Mouse (Mus musculus) hindbrain, embryonic 15.5 days (tissue): ENCODE results near the gene Lipa. TPM values are rescaled to one million over a fixed set of nuclear protein-coding genes. Genes with fewer than 3 reads are reported as not detected.

Experiments used
- ATAC-seq: fragments of 200-750 bp; cut with Nextera tagmentation; 2 replicates; pipeline ENCODE4 v1.8.0; 2017; ENCODE audit warnings: low read depth, moderate number of reproducible peaks, moderate TSS enrichment; ENCODE audit not compliant: low FRiP score
- H3K27ac ChIP-seq: fragments of 300-500 bp; sonication (generic); replicated peaks from 2 replicates; pipeline ENCODE4 v1.5.1; 2015; ENCODE audit warnings: mild to moderate bottlenecking, inconsistent platforms
- H3K27me3 ChIP-seq: fragments of 300-500 bp; sonication (generic); 2 replicates; pipeline ENCODE4 v1.6.1; 2015; ENCODE audit warnings: control low read depth, inconsistent platforms
- H3K36me3 ChIP-seq: fragments of 300-500 bp; sonication (generic); 2 replicates; pipeline ENCODE4 v1.6.1; 2015; ENCODE audit warnings: control low read depth, inconsistent platforms
- H3K4me1 ChIP-seq: fragments of 300-500 bp; sonication (generic); replicated peaks from 2 replicates; pipeline ENCODE4 v1.6.1; 2015; ENCODE audit warnings: control low read depth, inconsistent platforms
- H3K4me2 ChIP-seq: fragments of 300-500 bp; sonication (generic); 2 replicates; pipeline ENCODE4 v1.6.1; 2015; ENCODE audit warnings: moderate library complexity, mild to moderate bottlenecking, inconsistent platforms
- H3K4me3 ChIP-seq: fragments of 300-500 bp; sonication (generic); 2 replicates; pipeline ENCODE4 v1.5.1; 2015; ENCODE audit warnings: mild to moderate bottlenecking, inconsistent platforms
- H3K9ac ChIP-seq: fragments of 300-500 bp; sonication (generic); 2 replicates; pipeline ENCODE4 v1.6.1; 2015; ENCODE audit warnings: inconsistent platforms
- H3K9me3 ChIP-seq: fragments of 300-500 bp; sonication (generic); 2 replicates; pipeline ENCODE4 v1.6.1; 2016; ENCODE audit warnings: control low read depth, inconsistent platforms
- WGBS: fragments of 180-500 bp; shearing (Covaris S2); methylation state at CpG from one replicate; pipeline ENCODE4 v1.1.7; 2015; 5-methylcytosine and 5-hydroxymethylcytosine counted together
- polyA plus RNA-seq: library from polyadenylated mRNA; unstranded; fragments of >200 nt; fragmentation: Nextera tagmentation; extraction: Ambion mirVana; gene quantifications from 2 replicates; pipeline ENCODE4 v1.2.1, GENCODE M21; 2015

The Lipa gene
- polyA plus RNA-seq, 1 experiment from 2014 or later: 22.1 TPM

DNA sequence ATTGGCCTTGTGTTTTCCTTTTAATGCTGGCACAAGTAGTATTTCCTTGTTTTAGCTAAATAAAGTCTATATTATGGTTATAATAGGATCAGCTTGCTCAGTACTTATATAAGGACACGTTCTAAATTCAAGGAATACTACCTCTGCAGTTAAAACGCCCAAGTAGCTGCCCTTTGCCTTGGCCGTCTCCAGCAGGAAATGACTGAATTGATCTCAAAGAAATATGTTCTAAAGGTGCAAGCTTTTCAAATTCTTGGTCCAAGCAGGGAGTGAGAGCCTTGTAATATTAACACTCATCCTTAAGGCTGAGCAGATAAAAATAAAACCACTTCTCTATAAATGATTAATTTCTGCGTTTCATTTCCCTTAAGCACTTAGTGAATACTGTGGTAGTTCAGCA is 7.2 kb downstream of the Lipa start:
- H3K4me2 ChIP-seq: no peak overlapping the region
- no peak for ATAC-seq
- no peak overlapping the region for H3K27ac ChIP-seq
- H3K4me3 ChIP-seq: no peak overlapping the region
- no peaks in the 10 kb centered on the region for H3K9me3 ChIP-seq
- no peak overlapping the region for H3K9ac ChIP-seq
- H3K36me3 ChIP-seq: no peaks in the 10 kb centered on the region
- 89% methylated on average over 4 of the region's 4 CpGs for WGBS
- no peaks in the 10 kb centered on the region for H3K27me3 ChIP-seq
- H3K4me1 ChIP-seq: 0 out of 2 replicates have a peak, but pooled peaks cover 2% of the 10 kb centered on the region

DNA sequence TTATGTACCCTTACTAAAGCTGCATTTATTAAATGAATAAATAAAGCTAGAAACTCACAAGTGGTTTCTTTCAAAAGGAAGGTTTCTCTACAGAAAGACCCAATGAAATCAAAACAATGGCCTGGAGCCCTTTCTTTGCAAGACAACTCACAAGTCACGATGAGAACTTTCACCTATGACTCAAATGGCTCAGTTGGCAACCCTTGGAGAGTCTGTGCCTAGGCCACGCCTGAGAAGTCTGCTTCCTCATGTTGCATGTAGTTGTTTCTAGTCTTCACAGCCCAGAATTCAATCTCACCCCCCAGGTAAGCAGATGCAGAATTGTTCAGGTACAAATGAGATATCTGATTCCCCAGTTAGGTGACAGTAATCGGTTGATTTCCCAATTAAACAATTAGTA is 7.6 kb downstream of the Lipa start:
- no peak overlapping the region for H3K4me2 ChIP-seq
- H3K9ac ChIP-seq: no peak overlapping the region
- WGBS: 90% methylated on average over 3 of the region's 3 CpGs
- H3K36me3 ChIP-seq: no peaks in the 10 kb centered on the region
- H3K4me3 ChIP-seq: no peak overlapping the region
- H3K4me1 ChIP-seq: no peaks in the 10 kb centered on the region
- no peaks in the 10 kb centered on the region for H3K27me3 ChIP-seq
- no peak for ATAC-seq
- H3K9me3 ChIP-seq: no peaks in the 10 kb centered on the region
- no peak overlapping the region for H3K27ac ChIP-seq

DNA sequence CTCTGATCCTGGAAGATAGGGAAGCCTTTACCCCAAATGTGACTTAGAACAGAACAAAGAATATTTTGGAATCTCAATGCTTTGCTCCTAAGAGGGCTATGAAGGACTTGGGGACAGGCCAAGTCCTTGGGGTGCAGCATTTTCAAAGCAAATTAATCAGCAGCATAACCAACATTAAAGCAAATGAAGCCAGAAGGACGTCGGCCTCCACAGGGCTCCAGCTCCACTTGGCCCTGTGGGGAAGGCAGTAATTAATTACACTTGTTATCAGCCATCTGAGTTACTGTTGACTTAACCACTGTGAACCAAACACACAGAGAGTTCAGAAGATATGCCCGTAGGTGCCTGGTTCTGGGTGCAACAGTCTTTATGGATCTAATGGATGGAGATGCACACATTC is 8.5 kb downstream of the Lipa start:
- H3K4me2 ChIP-seq: no peak overlapping the region
- no peaks in the 10 kb centered on the region for H3K27me3 ChIP-seq
- WGBS: 60% methylated on average over 3 of the region's 3 CpGs
- no peak overlapping the region for H3K4me3 ChIP-seq
- H3K9ac ChIP-seq: no peak overlapping the region
- H3K9me3 ChIP-seq: no peaks in the 10 kb centered on the region
- H3K36me3 ChIP-seq: no peaks in the 10 kb centered on the region
- ATAC-seq: no peak
- no peak overlapping the region for H3K27ac ChIP-seq
- no peaks in the 10 kb centered on the region for H3K4me1 ChIP-seq

DNA sequence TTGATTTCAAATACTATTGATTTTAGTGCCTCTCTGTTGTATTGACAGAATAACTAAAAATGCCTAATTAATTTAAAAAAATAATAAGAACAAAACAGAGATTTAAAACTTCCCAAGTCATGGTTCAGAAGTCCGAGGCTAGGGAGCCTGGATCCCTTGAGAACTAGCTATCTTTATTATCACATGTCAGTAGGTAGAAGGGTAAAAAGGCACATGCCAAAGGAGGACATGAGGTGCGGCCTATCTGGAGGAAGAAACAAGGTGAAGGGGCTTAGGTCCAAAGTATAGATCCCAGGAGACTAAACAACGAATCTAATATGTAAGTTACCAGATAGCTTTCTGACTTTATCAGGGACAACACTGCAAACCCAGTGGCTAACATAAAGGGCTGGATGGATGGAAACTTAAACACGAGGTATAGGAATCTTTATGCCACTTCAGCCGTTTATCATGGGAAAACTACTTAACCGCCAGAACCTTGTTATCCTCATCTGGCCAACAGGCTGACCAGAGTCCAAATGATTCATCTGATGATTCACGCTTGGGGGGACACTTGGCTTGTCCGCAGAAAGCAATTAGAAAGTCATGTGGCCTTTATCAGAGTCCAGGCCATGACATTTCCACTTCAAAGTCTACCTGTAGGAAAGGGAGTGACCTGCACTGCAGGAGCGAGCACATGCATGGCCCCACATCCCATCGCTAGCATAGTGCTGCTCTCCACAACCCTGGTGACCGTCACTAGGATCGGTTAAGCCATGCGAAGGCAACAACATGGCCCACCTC is 9.3 kb downstream of the Lipa start:
- no peak for ATAC-seq
- Histone ChIP-seq H3K27ac (no peak overlapping the region), H3K4me2 (no peak overlapping the region), H3K4me1 (no peaks in the 10 kb centered on the region), H3K9ac (no peak overlapping the region), H3K9me3 (no peaks in the 10 kb centered on the region), H3K4me3 (no peak overlapping the region), H3K27me3 (no peaks in the 10 kb centered on the region), H3K36me3 (no peaks in the 10 kb centered on the region)
- 92% methylated on average over 13 of the region's 13 CpGs for WGBS

DNA sequence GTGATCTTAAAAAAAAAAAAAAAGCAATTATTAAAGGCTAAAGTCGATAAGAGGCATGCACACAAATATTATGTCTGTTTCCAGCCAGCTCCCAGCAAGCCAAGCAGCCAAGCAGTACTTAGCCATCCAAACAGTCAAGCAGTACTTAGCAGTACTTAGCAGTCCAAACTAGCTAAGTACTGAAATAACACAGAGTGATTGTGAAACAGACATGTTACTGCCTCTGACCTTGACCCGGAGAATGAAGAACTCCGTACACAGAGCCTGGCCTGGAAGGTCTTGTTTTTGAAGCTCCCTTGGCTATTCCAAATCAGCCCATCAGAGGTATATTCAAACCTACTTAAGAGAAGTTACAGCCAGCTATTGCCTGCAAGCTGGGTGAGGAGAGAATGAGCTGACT is 10.1 kb downstream of the Lipa start:
- H3K4me2 ChIP-seq: no peak overlapping the region
- H3K36me3 ChIP-seq: no peaks in the 10 kb centered on the region
- H3K27ac ChIP-seq: no peak overlapping the region
- H3K27me3 ChIP-seq: no peaks in the 10 kb centered on the region
- ATAC-seq: no peak
- no peak overlapping the region for H3K4me3 ChIP-seq
- no peaks in the 10 kb centered on the region for H3K9me3 ChIP-seq
- WGBS: 92% methylated on average over 3 of the region's 3 CpGs
- H3K4me1 ChIP-seq: no peaks in the 10 kb centered on the region
- no peak overlapping the region for H3K9ac ChIP-seq

DNA sequence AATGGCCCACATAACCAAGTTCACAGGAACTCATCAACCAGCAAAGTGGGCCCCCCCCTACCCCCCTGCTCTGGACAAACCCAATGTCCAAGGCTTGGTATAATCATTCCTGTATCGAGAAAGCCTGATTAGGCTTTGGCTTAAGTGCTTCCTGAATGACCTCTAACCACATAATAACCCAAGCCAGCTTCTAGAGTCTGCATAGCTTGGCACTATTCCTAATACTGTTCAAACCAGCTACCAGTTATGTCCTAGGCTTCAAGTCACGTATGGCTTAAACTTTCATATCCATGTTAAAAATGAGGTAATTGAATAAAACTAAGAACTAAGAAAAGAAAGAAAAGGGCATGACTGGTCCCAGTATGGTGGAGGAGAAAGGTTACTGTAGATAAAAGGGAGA is 10.9 kb downstream of the Lipa start:
- Histone ChIP-seq H3K27me3 (no peaks in the 10 kb centered on the region), H3K9ac (no peak overlapping the region), H3K36me3 (no peaks in the 10 kb centered on the region), H3K4me1 (no peaks in the 10 kb centered on the region), H3K27ac (no peak overlapping the region), H3K4me3 (no peak overlapping the region), H3K9me3 (no peaks in the 10 kb centered on the region), H3K4me2 (no peak overlapping the region)
- 93% methylated on average over 2 of the region's 2 CpGs for WGBS
- ATAC-seq: no peak

DNA sequence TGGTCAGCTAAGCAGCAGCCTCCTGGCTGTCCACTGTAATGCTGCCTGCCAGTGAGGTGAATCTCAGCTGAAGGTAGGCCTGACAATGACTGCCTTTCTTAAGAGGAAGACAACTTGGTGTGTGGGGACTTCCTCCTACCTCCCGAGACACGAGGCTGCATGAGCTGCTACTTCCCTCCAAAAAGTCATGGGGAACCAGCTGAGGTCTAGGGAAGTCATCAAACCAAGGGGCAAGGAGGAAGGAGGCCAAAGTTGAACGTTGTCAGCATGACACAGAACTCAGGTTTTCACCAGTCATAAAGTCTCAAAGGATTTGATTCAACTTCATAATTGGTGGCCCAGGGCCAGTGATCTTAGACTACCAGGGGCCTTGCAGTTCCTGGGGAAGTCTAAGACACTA is 11.6 kb downstream of the Lipa start:
- no peak overlapping the region for H3K9ac ChIP-seq
- no peak overlapping the region for H3K27ac ChIP-seq
- ATAC-seq: no peak
- H3K36me3 ChIP-seq: no peaks in the 10 kb centered on the region; the same call in 1 of the 2 replicates
- no peak overlapping the region for H3K4me2 ChIP-seq
- H3K4me1 ChIP-seq: no peaks in the 10 kb centered on the region
- H3K27me3 ChIP-seq: no peaks in the 10 kb centered on the region
- H3K9me3 ChIP-seq: no peaks in the 10 kb centered on the region
- H3K4me3 ChIP-seq: no peak overlapping the region
- WGBS: 91% methylated on average over 3 of the region's 3 CpGs

DNA sequence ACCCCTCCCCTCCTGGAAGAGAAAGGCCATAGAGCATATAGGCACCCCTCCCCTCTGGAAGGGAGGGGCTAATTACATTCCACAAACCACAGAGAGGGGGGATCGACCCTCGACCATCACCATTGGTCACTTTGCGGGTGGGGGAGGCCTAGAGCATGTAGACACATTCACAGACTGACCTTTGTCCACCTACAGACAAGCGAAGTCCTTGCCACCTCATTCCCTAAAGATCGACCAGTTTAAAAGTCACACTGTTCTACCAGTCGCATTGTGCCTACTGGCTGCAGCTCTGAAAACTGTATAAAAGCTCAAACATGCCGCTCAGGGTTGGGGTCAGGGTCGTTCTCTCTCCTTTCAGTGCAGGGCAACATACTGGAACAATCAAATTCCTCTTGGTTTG is 15.7 kb downstream of the Lipa start:
- no peaks in the 10 kb centered on the region for H3K4me1 ChIP-seq
- H3K36me3 ChIP-seq: peaks cover 7% of the 10 kb centered on the region
- H3K27ac ChIP-seq: no peak overlapping the region
- no peaks in the 10 kb centered on the region for H3K9me3 ChIP-seq
- no peak overlapping the region for H3K9ac ChIP-seq
- no peak for ATAC-seq
- no peaks in the 10 kb centered on the region for H3K27me3 ChIP-seq
- WGBS: 57% methylated on average over 8 of the region's 8 CpGs
- no peak overlapping the region for H3K4me2 ChIP-seq
- H3K4me3 ChIP-seq: no peak overlapping the region

DNA sequence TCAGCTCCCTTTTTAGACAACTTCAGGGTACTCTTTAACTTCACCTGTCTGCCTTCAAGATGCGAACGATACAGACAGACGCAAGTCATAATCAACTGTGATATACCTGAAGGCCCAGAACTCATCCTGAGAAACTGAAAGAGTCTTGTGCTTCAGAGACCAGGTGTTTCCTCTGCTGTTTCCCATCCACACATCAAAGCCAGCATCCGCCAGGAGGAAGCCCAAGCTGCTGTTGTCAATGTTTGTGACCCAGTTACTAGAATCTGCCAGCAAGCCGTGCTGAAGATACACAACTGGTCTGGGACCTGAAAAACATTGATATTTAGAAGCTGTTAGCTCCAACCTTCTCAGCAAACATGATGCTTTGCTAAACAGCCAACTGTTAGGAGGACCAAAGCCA is 16.6 kb downstream of the Lipa start:
- H3K4me1 ChIP-seq: no peaks in the 10 kb centered on the region
- 90% methylated on average over 5 of the region's 5 CpGs for WGBS
- H3K27me3 ChIP-seq: no peaks in the 10 kb centered on the region
- H3K27ac ChIP-seq: no peak overlapping the region
- peaks cover 14% of the 10 kb centered on the region for H3K36me3 ChIP-seq
- H3K4me3 ChIP-seq: no peak overlapping the region
- H3K9ac ChIP-seq: no peak overlapping the region
- ATAC-seq: no peak
- no peaks in the 10 kb centered on the region for H3K9me3 ChIP-seq
- no peak overlapping the region for H3K4me2 ChIP-seq

DNA sequence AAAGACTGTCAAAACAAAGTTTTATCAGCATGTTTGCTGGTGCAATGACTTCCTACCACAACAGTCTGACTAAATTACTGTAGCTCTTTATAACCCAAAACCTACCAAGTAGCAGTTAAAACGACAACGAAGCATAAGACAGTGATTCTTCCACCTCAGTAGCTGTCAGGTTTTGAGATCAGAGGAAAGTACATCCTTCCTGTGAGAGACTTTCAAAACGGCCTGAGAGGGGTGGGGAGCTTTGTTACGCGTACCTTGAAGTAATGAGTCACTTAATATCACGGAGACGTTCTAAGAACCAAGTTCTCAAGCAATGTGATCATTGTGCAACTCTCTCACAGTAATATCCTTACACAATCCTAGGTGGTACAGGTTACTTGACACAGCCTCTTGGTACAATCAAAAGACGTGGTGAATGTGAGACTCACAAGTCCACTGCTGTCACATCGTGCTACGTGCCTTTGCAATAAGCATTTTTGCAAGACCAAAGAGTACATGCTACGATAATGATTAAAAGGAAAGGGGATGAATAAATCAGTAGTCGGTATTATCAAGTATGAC is 22.0 kb downstream of the Lipa start:
- no peak overlapping the region for H3K4me3 ChIP-seq
- H3K9me3 ChIP-seq: no peaks in the 10 kb centered on the region
- no peaks in the 10 kb centered on the region for H3K27me3 ChIP-seq
- H3K9ac ChIP-seq: no peak overlapping the region
- no peak overlapping the region for H3K4me2 ChIP-seq
- H3K27ac ChIP-seq: no peak overlapping the region
- no peak for ATAC-seq
- no peaks in the 10 kb centered on the region for H3K4me1 ChIP-seq
- H3K36me3 ChIP-seq: peaks cover 23% of the 10 kb centered on the region
- WGBS: 91% methylated on average over 12 of the region's 12 CpGs

DNA sequence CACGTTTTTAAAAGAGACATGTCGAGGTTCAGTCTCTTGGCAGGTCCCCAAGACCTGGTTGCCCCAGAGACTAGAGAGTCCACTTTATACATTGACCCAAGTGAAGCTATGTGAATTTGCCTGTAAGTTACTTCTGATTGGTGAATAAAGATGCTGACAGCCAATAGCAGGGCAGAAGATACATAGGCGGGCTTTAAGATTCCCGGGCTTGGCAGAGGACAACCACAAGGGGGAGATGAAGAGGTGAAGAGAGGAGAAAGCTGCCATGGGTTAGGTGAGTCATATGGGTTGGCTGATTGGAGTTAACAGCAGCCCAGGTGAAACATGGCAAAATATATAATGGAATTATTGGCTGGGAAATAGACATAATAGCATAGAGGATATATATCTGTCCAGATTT is 26.5 kb downstream of the Lipa start:
- ATAC-seq: no peak
- WGBS: 53% methylated on average over 4 of the region's 4 CpGs
- H3K4me1 ChIP-seq: no peaks in the 10 kb centered on the region
- H3K9ac ChIP-seq: no peak overlapping the region
- H3K36me3 ChIP-seq: peaks cover 13% of the 10 kb centered on the region
- H3K4me2 ChIP-seq: no peak overlapping the region
- no peak overlapping the region for H3K4me3 ChIP-seq
- H3K27me3 ChIP-seq: no peaks in the 10 kb centered on the region
- no peaks in the 10 kb centered on the region for H3K9me3 ChIP-seq
- no peak overlapping the region for H3K27ac ChIP-seq

DNA sequence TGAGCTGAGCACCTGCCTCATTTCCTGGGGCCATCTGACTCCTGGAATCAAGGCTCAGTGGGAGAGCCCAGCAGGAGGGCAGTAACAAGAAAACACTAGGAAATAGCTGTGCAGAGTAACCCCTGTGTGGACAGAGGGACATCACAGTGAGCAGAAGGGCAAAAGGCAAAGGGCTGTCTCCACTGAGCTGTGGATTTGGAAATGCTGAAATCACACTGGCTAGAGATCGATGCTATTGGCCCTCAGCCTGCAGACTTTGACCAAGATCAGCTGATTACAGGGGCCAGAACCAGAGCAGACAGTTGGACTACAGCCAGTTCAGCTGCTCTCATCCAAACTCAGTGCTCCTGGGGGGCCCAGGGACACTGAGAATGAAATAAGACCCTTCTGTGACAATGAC is 30.9 kb downstream of the Lipa start:
- Histone ChIP-seq H3K9me3 (no peaks in the 10 kb centered on the region), H3K27ac (no peak overlapping the region), H3K36me3 (peaks cover 6% of the 10 kb centered on the region), H3K4me3 (no peak overlapping the region), H3K9ac (no peak overlapping the region), H3K27me3 (no peaks in the 10 kb centered on the region), H3K4me1 (no peaks in the 10 kb centered on the region), H3K4me2 (no peak overlapping the region)
- no peak for ATAC-seq
- WGBS: 84% methylated on average over 1 of the region's 1 CpGs

DNA sequence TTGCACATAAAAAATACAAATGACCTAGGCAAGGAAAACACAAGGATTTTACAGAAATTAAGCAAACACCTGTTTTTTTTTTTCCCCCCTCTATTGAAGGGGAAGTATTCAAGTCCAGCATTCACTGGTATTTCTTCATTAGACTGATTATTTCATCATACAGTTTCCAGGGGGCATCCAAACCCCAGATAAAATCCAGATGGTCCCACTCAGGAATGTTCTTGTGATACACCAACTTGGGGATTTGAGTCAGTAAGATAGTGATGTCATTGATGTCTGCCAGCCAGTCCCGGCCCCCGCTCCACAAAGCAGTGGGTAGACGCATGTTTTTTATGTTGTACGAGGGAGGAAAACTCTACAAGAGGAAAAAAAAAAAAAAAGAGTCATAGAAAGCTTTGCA is 33.4 kb downstream of the Lipa start:
- no peak overlapping the region for H3K27ac ChIP-seq
- no peaks in the 10 kb centered on the region for H3K9me3 ChIP-seq
- no peak for ATAC-seq
- H3K4me3 ChIP-seq: no peak overlapping the region
- H3K4me2 ChIP-seq: no peak overlapping the region
- H3K9ac ChIP-seq: no peak overlapping the region
- H3K27me3 ChIP-seq: no peaks in the 10 kb centered on the region
- WGBS: 90% methylated on average over 4 of the region's 4 CpGs
- peaks cover 3% of the 10 kb centered on the region; the same call in 1 of the 2 replicates for H3K36me3 ChIP-seq
- H3K4me1 ChIP-seq: no peaks in the 10 kb centered on the region
